Mouse (Mus musculus) frontal cortex, adult (tissue): ENCODE data around the gene Cyp46a1.
A peak's percentile ranks its signal among the peaks of the same experiment; 100 is the strongest.

Source experiments
- ATAC-seq: cut with Nextera tagmentation; 2 replicates; pipeline ENCODE4 v1.9.2; 2017; ENCODE audit warnings: mild to moderate bottlenecking, moderate library complexity, mixed read lengths; ENCODE audit not compliant: low TSS enrichment

Gene Cyp46a1

GRCm38 (mm10) chr12:108311741-108312290 is 22.4 kb upstream of the Cyp46a1 start:
- ATAC-seq: no peak

GRCm38 (mm10) chr12:108312432-108312851 is 21.7 kb upstream of the Cyp46a1 start:
- ATAC-seq: no peak

GRCm38 (mm10) chr12:108313244-108313772 is 20.9 kb upstream of the Cyp46a1 start:
- ATAC-seq: no peak

- ATAC-seq: no peak
Measured at GRCm38 (mm10) chr12:108315818-108316217, 18.4 kb upstream of the Cyp46a1 start.

- no peak for ATAC-seq
Measured at GRCm38 (mm10) chr12:108316655-108317054, 17.5 kb upstream of the Cyp46a1 start.

- ATAC-seq: no peak; the same call in 1 of the 2 replicates
Measured at GRCm38 (mm10) chr12:108317201-108317738, 16.9 kb upstream of the Cyp46a1 start.

- ATAC-seq: peak; percentile 79
Measured at GRCm38 (mm10) chr12:108317826-108318430, 16.3 kb upstream of the Cyp46a1 start.

GRCm38 (mm10) chr12:108318499-108318898 is 15.7 kb upstream of the Cyp46a1 start:
- no peak for ATAC-seq

- ATAC-seq: no peak
Measured at GRCm38 (mm10) chr12:108320096-108320495, 14.1 kb upstream of the Cyp46a1 start.

GRCm38 (mm10) chr12:108326401-108326800 is 7.8 kb upstream of the Cyp46a1 start:
- ATAC-seq: no peak

- ATAC-seq: peak; percentile 81
Measured at GRCm38 (mm10) chr12:108327889-108328491, 6.2 kb upstream of the Cyp46a1 start.

GRCm38 (mm10) chr12:108333056-108333455 is 1.1 kb upstream of the Cyp46a1 start:
- peak; percentile 48 for ATAC-seq

- ATAC-seq: peak; percentile 15
Measured at GRCm38 (mm10) chr12:108333481-108333882, 699 bp upstream of the Cyp46a1 start.

GRCm38 (mm10) chr12:108334529-108334928 is 348 bp downstream of the Cyp46a1 start:
- ATAC-seq: no peak

GRCm38 (mm10) chr12:108338572-108339190 is 4.5 kb downstream of the Cyp46a1 start:
- ATAC-seq: peak; percentile 29; the same call in 1 of the 2 replicates

- ATAC-seq: no peak
Measured at GRCm38 (mm10) chr12:108348151-108348550, 14.0 kb downstream of the Cyp46a1 start.

- no peak for ATAC-seq
Measured at GRCm38 (mm10) chr12:108349026-108349425, 14.8 kb downstream of the Cyp46a1 start.

- no peak for ATAC-seq
Measured at GRCm38 (mm10) chr12:108350931-108351330, 16.8 kb downstream of the Cyp46a1 start.

GRCm38 (mm10) chr12:108352371-108353136 is 18.4 kb downstream of the Cyp46a1 start:
- ATAC-seq: no peak

GRCm38 (mm10) chr12:108354284-108354683 is 20.1 kb downstream of the Cyp46a1 start:
- ATAC-seq: no peak

GRCm38 (mm10) chr12:108355271-108355670 is 21.1 kb downstream of the Cyp46a1 start:
- ATAC-seq: no peak
